In the genomic region with DNA sequence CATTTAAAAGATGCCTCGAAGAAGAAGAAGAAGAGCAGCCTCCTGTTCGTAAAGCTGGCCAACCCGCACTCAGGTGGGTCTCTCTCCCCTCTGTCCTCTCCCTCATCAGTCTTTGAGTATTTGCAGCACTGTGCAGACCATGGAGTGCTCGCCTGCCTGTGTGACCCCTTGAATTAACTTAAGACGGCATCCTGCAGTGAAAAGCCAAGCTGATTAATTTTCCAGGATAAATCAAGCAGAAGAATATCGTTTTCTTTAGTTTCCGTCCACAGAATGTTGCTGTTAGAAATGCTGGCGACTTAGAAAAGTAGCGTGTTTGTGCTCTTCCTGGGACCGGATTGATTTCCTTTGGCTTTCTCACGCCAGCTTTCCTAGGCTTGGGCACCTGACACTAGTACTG, we compare ENCODE assay signal across 19 mouse cellular contexts. TPM values are rescaled to one million over a fixed set of nuclear protein-coding genes. Genes with fewer than 3 reads are reported as not detected.
DNase-seq lines count a peak whose midpoint lies in the region; ATAC-seq and TF ChIP-seq lines count a peak whose summit lies in the region.
"Had no signal": no experiment of that assay in that cellular context is flagged by ENCODE, and none has a peak within 500 bp of the region (broad histone marks: within the 10 kb centered on the region; RNA-seq: fewer than 3 reads in every experiment).

No protein-coding gene starts in this region.

- 34% methylated on average over 11 of the region's 11 CpGs for WGBS in forebrain, embryonic 16.5 days
- WGBS in forebrain, postnatal 0 days: 29% methylated on average over 11 of the region's 11 CpGs
- 27% methylated on average over 11 of the region's 11 CpGs for WGBS in hindbrain, postnatal 0 days
- 61% methylated on average over 11 of the region's 11 CpGs for WGBS in hindbrain, embryonic 12.5 days

- H3K36me3 ChIP-seq in forebrain, embryonic 16.5 days (ENCODE audit: control insufficient read depth, insufficient read depth): no peaks in the 10 kb centered on the region
- H3K36me3 ChIP-seq in forebrain, postnatal 0 days (ENCODE audit: insufficient read depth): no peaks in the 10 kb centered on the region
- no peaks in the 10 kb centered on the region for H3K36me3 ChIP-seq in hindbrain, postnatal 0 days (ENCODE audit: insufficient read depth, low read length)
- H3K36me3 ChIP-seq in hindbrain, embryonic 12.5 days: no peaks in the 10 kb centered on the region

- no peaks in the 10 kb centered on the region for H3K27me3 ChIP-seq in forebrain, embryonic 16.5 days (replicated peaks; ENCODE audit: control insufficient read depth, insufficient read depth, low read length)
- no peaks in the 10 kb centered on the region for H3K27me3 ChIP-seq in forebrain, postnatal 0 days (ENCODE audit: insufficient read depth, low read length)
- H3K27me3 ChIP-seq in hindbrain, postnatal 0 days (ENCODE audit: insufficient read depth, low read length): no peaks in the 10 kb centered on the region
- H3K27me3 ChIP-seq in hindbrain, embryonic 12.5 days: no peaks in the 10 kb centered on the region
- H3K27me3 ChIP-seq: heart, embryonic 13.5 days; kidney, embryonic 15.5 days; limb, embryonic 15.5 days; liver, embryonic 15.5 days; lung, embryonic 15.5 days had no signal

- H3K9me3 ChIP-seq in forebrain, embryonic 16.5 days (ENCODE audit: control insufficient read depth, low read length): no peaks in the 10 kb centered on the region
- H3K9me3 ChIP-seq in forebrain, postnatal 0 days (ENCODE audit: low read length): no peaks in the 10 kb centered on the region
- H3K9me3 ChIP-seq in hindbrain, postnatal 0 days (ENCODE audit: low read length): no peaks in the 10 kb centered on the region
- no peaks in the 10 kb centered on the region for H3K9me3 ChIP-seq in hindbrain, embryonic 12.5 days (replicated peaks)
- H3K9me3 ChIP-seq: G1E; heart, embryonic 13.5 days; kidney, embryonic 15.5 days; limb, embryonic 15.5 days; liver, embryonic 15.5 days; lung, embryonic 15.5 days had no signal

- H3K4me1 ChIP-seq in forebrain, embryonic 16.5 days (replicated peaks; ENCODE audit: control insufficient read depth, insufficient read depth, low read length): peaks cover 26% of the 10 kb centered on the region
- peaks cover 7% of the 10 kb centered on the region; the same call in 1 of the 2 replicates for H3K4me1 ChIP-seq in forebrain, postnatal 0 days (ENCODE audit: insufficient read depth)
- H3K4me1 ChIP-seq in hindbrain, postnatal 0 days (ENCODE audit: insufficient read depth, low read length): 0 out of 2 replicates have a peak, but pooled peaks cover 2% of the 10 kb centered on the region
- H3K4me1 ChIP-seq in hindbrain, embryonic 12.5 days: peaks cover 5% of the 10 kb centered on the region; the same call in 1 of the 2 replicates

- no peak overlapping the region for H3K27ac ChIP-seq in forebrain, embryonic 16.5 days (ENCODE audit: low read length)
- no peak overlapping the region for H3K27ac ChIP-seq in forebrain, postnatal 0 days (ENCODE audit: low read depth, low read length)
- H3K27ac ChIP-seq in hindbrain, postnatal 0 days: no peak overlapping the region
- H3K27ac ChIP-seq in hindbrain, embryonic 12.5 days: no peak overlapping the region
- H3K27ac ChIP-seq: heart, embryonic 13.5 days; kidney, embryonic 15.5 days; limb, embryonic 15.5 days; liver, embryonic 15.5 days; lung, embryonic 15.5 days had no signal

- no peak for ATAC-seq in forebrain, embryonic 16.5 days
- no peak for ATAC-seq in forebrain, postnatal 0 days
- ATAC-seq in hindbrain, postnatal 0 days: no peak
- ATAC-seq in hindbrain, embryonic 12.5 days (ENCODE audit: low FRiP score): no peak

- no peak for TF ChIP-seq CTCF in forebrain, postnatal 0 days (IDR thresholded peaks at IDR 0.05; ENCODE audit: low read depth)
- no peak for TF ChIP-seq CTCF in hindbrain, postnatal 0 days (IDR thresholded peaks at IDR 0.05; ENCODE audit: low read depth)

- DNase-seq in forebrain, postnatal 0 days: no peak
- DNase-seq in hindbrain, postnatal 0 days (ENCODE audit: low spot score): no peak
- peak; percentile 28 for DNase-seq in Muller cell, postnatal 12 days (ENCODE audit: inconsistent ontology term)
- DNase-seq in retina, embryonic 14.5 days (ENCODE audit: low spot score): peak; percentile 54
- no peak for DNase-seq in kidney, postnatal 36 days
- DNase-seq: adrenal gland, adult 2 months; cerebellum, adult 9-10 months; heart, postnatal 14 days; kidney, adult 11 months; kidney, postnatal 4 days; lung, postnatal 4 days had no signal

- 0 out of 2 replicates have a peak overlapping the region, but pooled peaks have one; percentile 17 for H3K4me2 ChIP-seq in forebrain, embryonic 16.5 days (ENCODE audit: low read length)
- no peak overlapping the region; the same call in 1 of the 2 replicates for H3K4me2 ChIP-seq in forebrain, postnatal 0 days (ENCODE audit: low read depth)
- peak overlapping the region; percentile 19 for H3K4me2 ChIP-seq in hindbrain, postnatal 0 days (ENCODE audit: low read depth, low read length)
- H3K4me2 ChIP-seq in hindbrain, embryonic 12.5 days (replicated peaks): no peak overlapping the region
- H3K4me2 ChIP-seq: heart, embryonic 13.5 days; kidney, embryonic 15.5 days; limb, embryonic 15.5 days; liver, embryonic 15.5 days; lung, embryonic 15.5 days had no signal

- no peak overlapping the region for H3K9ac ChIP-seq in forebrain, embryonic 16.5 days (replicated peaks; ENCODE audit: low read depth, low read length)
- no peak overlapping the region for H3K9ac ChIP-seq in forebrain, postnatal 0 days
- no peak overlapping the region for H3K9ac ChIP-seq in hindbrain, postnatal 0 days (replicated peaks; ENCODE audit: low read length)
- no peak overlapping the region for H3K9ac ChIP-seq in hindbrain, embryonic 12.5 days
- H3K9ac ChIP-seq: kidney, embryonic 15.5 days; limb, embryonic 15.5 days; liver, embryonic 15.5 days; lung, embryonic 15.5 days had no signal

- H3K4me3 ChIP-seq in forebrain, embryonic 16.5 days (replicated peaks; ENCODE audit: low read length): no peak overlapping the region
- no peak overlapping the region for H3K4me3 ChIP-seq in forebrain, postnatal 0 days (ENCODE audit: low read depth, low read length)
- H3K4me3 ChIP-seq in hindbrain, postnatal 0 days (ENCODE audit: low read length): no peak overlapping the region
- H3K4me3 ChIP-seq in hindbrain, embryonic 12.5 days: no peak overlapping the region
- H3K4me3 ChIP-seq: heart, embryonic 13.5 days; kidney, embryonic 15.5 days; limb, embryonic 15.5 days; liver, embryonic 15.5 days; lung, embryonic 15.5 days had no signal

RNA-seq across cellular contexts. Expression of gene Dleu7, which starts 53.7 kb away (rescaled TPM):
- 21.0 and 21.3 TPM in 2 replicates for polyA plus RNA-seq in forebrain, embryonic 16.5 days (2015; fragmentation: Nextera tagmentation; extraction: Ambion mirVana)
- 29.3 and 30.1 TPM in 2 replicates for total RNA-seq in forebrain, postnatal 0 days (2014; rRNA removed)
- 15.8 and 19.6 TPM in 2 replicates for polyA plus RNA-seq in forebrain, postnatal 0 days (2015; fragmentation: Nextera tagmentation; extraction: Ambion mirVana)
- total RNA-seq in hindbrain, postnatal 0 days (2014; rRNA removed): 22.1 and 31.2 TPM in 2 replicates
- 16.2 and 16.8 TPM in 2 replicates for polyA plus RNA-seq in hindbrain, postnatal 0 days (2015; fragmentation: Nextera tagmentation; extraction: Ambion mirVana)
- 1.6 and 2.5 TPM in 2 replicates for polyA plus RNA-seq in hindbrain, embryonic 12.5 days (2016; fragmentation: Nextera tagmentation; extraction: Ambion mirVana)
- total RNA-seq: G1E had no signal
- polyA plus RNA-seq: adrenal gland, adult 2 months; G1E had no signal

RNA-seq across cellular contexts. Expression of gene Rnaseh2b, which starts 54.2 kb away (rescaled TPM):
- polyA plus RNA-seq in forebrain, embryonic 16.5 days (2015; fragmentation: Nextera tagmentation; extraction: Ambion mirVana): 47.9 and 64.0 TPM in 2 replicates
- total RNA-seq in forebrain, postnatal 0 days (2014; rRNA removed): 20.7 and 21.3 TPM in 2 replicates
- polyA plus RNA-seq in forebrain, postnatal 0 days (2015; fragmentation: Nextera tagmentation; extraction: Ambion mirVana): 40.3 and 48.7 TPM in 2 replicates
- 20.4 and 22.3 TPM in 2 replicates for total RNA-seq in hindbrain, postnatal 0 days (2014; rRNA removed)
- 40.8 and 42.5 TPM in 2 replicates for polyA plus RNA-seq in hindbrain, postnatal 0 days (2015; fragmentation: Nextera tagmentation; extraction: Ambion mirVana)
- polyA plus RNA-seq in hindbrain, embryonic 12.5 days (2016; fragmentation: Nextera tagmentation; extraction: Ambion mirVana): 37.4 and 43.9 TPM in 2 replicates

Comparison
In these comparisons a context has a peak if more than half of its experiments do, and no peak if none do; other contexts are left out.
1. H3K4me2 ChIP-seq: peak in forebrain, embryonic 16.5 days (single experiment) and hindbrain, postnatal 0 days (single experiment); none in forebrain, postnatal 0 days (single experiment) and hindbrain, embryonic 12.5 days (single experiment).
2. DNase-seq: peak in Muller cell, postnatal 12 days (single experiment) and retina, embryonic 14.5 days (single experiment); none in forebrain, postnatal 0 days (single experiment), hindbrain, postnatal 0 days (single experiment) and kidney, postnatal 36 days (0 of 2).